Mouse (Mus musculus): Measurements from ENCODE around the gene Rpia.

DNA sequence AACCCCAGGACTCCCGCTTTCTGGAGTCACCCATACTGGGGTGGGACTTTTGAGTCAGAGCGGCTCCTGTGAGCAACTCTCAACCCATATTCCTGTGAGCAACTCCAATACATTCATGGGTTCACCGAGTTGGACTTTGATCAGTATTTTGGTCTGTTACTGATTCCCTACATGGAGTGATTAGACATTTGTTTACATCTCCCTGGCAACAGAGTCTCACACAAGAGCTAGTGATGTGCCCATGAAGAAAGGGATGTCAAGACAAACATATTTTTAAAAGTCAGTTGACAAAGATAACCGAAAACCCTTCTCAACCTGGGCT lies 22.6 kb upstream of the Rpia start:
- TF ChIP-seq MAFK (IDR thresholded peaks at IDR 0.05; ENCODE audit: insufficient read depth, low read depth, low read length): no peak
- TF ChIP-seq ZC3H11A (IDR thresholded peaks at IDR 0.05; ENCODE audit: borderline replicate concordance, low read depth, low read length): no peak
- TF ChIP-seq HCFC1 (IDR thresholded peaks at IDR 0.05; ENCODE audit: borderline replicate concordance, insufficient read depth, low read length): no peak
- no peak for TF ChIP-seq CHD2 (IDR thresholded peaks at IDR 0.05; ENCODE audit: low read depth, low read length)
- TF ChIP-seq ZNF384 (IDR thresholded peaks at IDR 0.05; ENCODE audit: low read depth, low read length): no peak
